Mouse (Mus musculus): ENCODE results near the gene Ccni. TPM values are rescaled to one million over a fixed set of nuclear protein-coding genes. Genes with fewer than 3 reads are reported as not detected.

The Ccni gene
- total RNA-seq, 2 experiments from 2014 or later, result 47.4 to 63.9 TPM

GRCm38 (mm10) chr5:93205371-93206108, 755 bp downstream of the Ccni start:
- intact Hi-C loops (cut with DNase I), result loop anchor here (2.0 kb wide), 1 partner anchor 63 kb away; no protein-coding TSS in a partner anchor
- DNase-seq, result peak; percentile 22 to 50

- intact Hi-C loops (cut with DNase I), result no loop called here
- DNase-seq, result no peak
These were observed 5.1 kb downstream of the Ccni start for GRCm38 (mm10) chr5:93201181-93201580.

GRCm38 (mm10) chr5:93198232-93198631, 8.1 kb downstream of the Ccni start:
- intact Hi-C loops (cut with DNase I), result no loop called here

GRCm38 (mm10) chr5:93190428-93190827, 15.9 kb downstream of the Ccni start:
- intact Hi-C loops (cut with DNase I), result no loop called here

More at GRCm38 (mm10) chr5:93198232-93198631, 8.1 kb downstream of the Ccni start:
- no peak for DNase-seq

GRCm38 (mm10) chr5:93189607-93190006, 16.7 kb downstream of the Ccni start:
- no peak for DNase-seq
- intact Hi-C loops (cut with DNase I), result no loop called here

More at GRCm38 (mm10) chr5:93190428-93190827, 15.9 kb downstream of the Ccni start:
- DNase-seq, result no peak

- intact Hi-C loops (cut with DNase I), result loop anchor here (5.0 kb wide), 2 partner anchors 83 to 138 kb away; partner anchors contain the start of gene Ccng2
- DNase-seq, result no peak
These were observed 21.7 kb downstream of the Ccni start for GRCm38 (mm10) chr5:93184548-93184947.

- intact Hi-C loops (cut with DNase I), result loop anchor here (5.0 kb wide), 2 partner anchors 84 to 139 kb away; partner anchors contain the start of gene Ccng2
- DNase-seq, result no peak
These were observed 23.0 kb downstream of the Ccni start for GRCm38 (mm10) chr5:93183311-93183710.

- intact Hi-C loops (cut with DNase I), result loop anchor here (5.0 kb wide), 2 partner anchors 87 to 142 kb away; partner anchors contain the start of gene Ccng2
These were observed 26.0 kb downstream of the Ccni start for GRCm38 (mm10) chr5:93180252-93180651.

GRCm38 (mm10) chr5:93178616-93179015, 27.7 kb downstream of the Ccni start:
- no peak for DNase-seq
- intact Hi-C loops (cut with DNase I), result no loop called here

More at GRCm38 (mm10) chr5:93180252-93180651, 26.0 kb downstream of the Ccni start:
- DNase-seq, result no peak

- intact Hi-C loops (cut with DNase I), result no loop called here
- DNase-seq, result no peak
These were observed 31.6 kb downstream of the Ccni start for GRCm38 (mm10) chr5:93174675-93175074.

- DNase-seq, result no peak
- intact Hi-C loops (cut with DNase I), result no loop called here
These were observed 33.8 kb downstream of the Ccni start for GRCm38 (mm10) chr5:93172536-93172935.

- intact Hi-C loops (cut with DNase I), result no loop called here
- DNase-seq, result no peak
These were observed 34.9 kb downstream of the Ccni start for GRCm38 (mm10) chr5:93171420-93171819.

GRCm38 (mm10) chr5:93168654-93169053, 37.6 kb downstream of the Ccni start:
- intact Hi-C loops (cut with DNase I), result loop anchor here (10.0 kb wide), 2 partner anchors 114 to 184 kb away; no protein-coding TSS in a partner anchor
- no peak for DNase-seq

- DNase-seq, result no peak
- intact Hi-C loops (cut with DNase I), result loop anchor here (10.0 kb wide), 2 partner anchors 113 to 183 kb away; no protein-coding TSS in a partner anchor
These were observed 38.3 kb downstream of the Ccni start for GRCm38 (mm10) chr5:93167919-93168516.

GRCm38 (mm10) chr5:93163541-93163940, 42.8 kb downstream of the Ccni start:
- intact Hi-C loops (cut with DNase I), result loop anchor here (2.0 to 10.0 kb wide), 3 partner anchors 79 to 179 kb away; no protein-coding TSS in a partner anchor
- no peak for DNase-seq

- DNase-seq, result peak in 1 of 2 experiments; percentile 30
- intact Hi-C loops (cut with DNase I), result no loop called here
These were observed 51.9 kb downstream of the Ccni start for GRCm38 (mm10) chr5:93154401-93154800.

GRCm38 (mm10) chr5:93152451-93152850, 53.8 kb downstream of the Ccni start:
- intact Hi-C loops (cut with DNase I), result no loop called here
- no peak for DNase-seq

- intact Hi-C loops (cut with DNase I), result no loop called here
These were observed 54.3 kb downstream of the Ccni start for GRCm38 (mm10) chr5:93151985-93152384.

GRCm38 (mm10) chr5:93149969-93150777, 56.1 kb downstream of the Ccni start:
- DNase-seq, result no peak
- intact Hi-C loops (cut with DNase I), result no loop called here

More at GRCm38 (mm10) chr5:93151985-93152384, 54.3 kb downstream of the Ccni start:
- no peak for DNase-seq

GRCm38 (mm10) chr5:93145504-93145903, 60.8 kb downstream of the Ccni start:
- intact Hi-C loops (cut with DNase I), result no loop called here
- DNase-seq, result no peak

All from gastrocnemius, postnatal 36 days (tissue).